Mouse (Mus musculus): ENCODE measurements around the gene Tm4sf20. TPM values are rescaled to one million over a fixed set of nuclear protein-coding genes. Genes with fewer than 3 reads are reported as not detected.
A peak's percentile ranks its signal among the peaks of the same experiment; 100 is the strongest.

Tm4sf20 gene
- total and polyA plus RNA-seq, 3 experiments, result not detected

- dilution Hi-C loops (cut with MboI; ENCODE audit: extremely low pct_ligation_motif_present, extremely low pct_unique_long_range_greater_than_20kb, low sequenced_read_pairs) (no loop called here), in situ Hi-C loops (cut with MboI; ENCODE audit: low pct_ligation_motif_present, low pct_unique_long_range_greater_than_20kb, low sequenced_read_pairs) (loop anchor here (25.0 kb wide), 1 partner anchor 394 kb away; no protein-coding TSS in a partner anchor)
- Histone ChIP-seq H3K4me1 (ENCODE audit: control insufficient read depth in 1 of 2, insufficient read depth in 2 of 2) (peaks cover 0 to 9% of the 10 kb centered on the region in 2 experiments; a peak in 2 of 4 replicates), H3K9me3 (replicated peaks; ENCODE audit: low read length) (no peaks in the 10 kb centered on the region), H3K4me2 (ENCODE audit: insufficient read depth, low read depth, poor library complexity, severe bottlenecking) (no peak overlapping the region), H3K36me3 (replicated peaks in 1 of 2; ENCODE audit: control insufficient read depth in 1 of 2, insufficient read depth in 1 of 2, low read length in 1 of 2) (no peaks in the 10 kb centered on the region), H3K27me3 (replicated peaks) (no peaks in the 10 kb centered on the region), H3K27ac (ENCODE audit: insufficient read depth, low read depth) (no peak overlapping the region), H3K79me2 (replicated peaks; ENCODE audit: control insufficient read depth, extremely low read depth, insufficient read depth, poor library complexity, severe bottlenecking) (no peaks in the 10 kb centered on the region), H3K9ac (ENCODE audit: insufficient read depth, low read depth) (no peak overlapping the region), H3K4me3 (replicated peaks in 1 of 3; ENCODE audit: low read depth in 2 of 3, low read length in 2 of 3, poor library complexity in 1 of 3) (no peak overlapping the region)
- no peak for DNase-seq (ENCODE audit: extremely low read depth)
- TF ChIP-seq RCOR1 (conservative IDR thresholded peaks at IDR 0.05; ENCODE audit: low read depth, low read length) (no peak), POLR2A (IDR thresholded peaks at IDR 0.05; ENCODE audit: low read depth, low read length) (no peak), UBTF (IDR thresholded peaks at IDR 0.05; ENCODE audit: low read depth, low read length) (no peak), E2F4 (IDR thresholded peaks at IDR 0.05; ENCODE audit: insufficient replicate concordance, low read depth, low read length) (no peak), MAX (IDR thresholded peaks at IDR 0.05; ENCODE audit: low read length) (no peak), MXI1 (IDR thresholded peaks at IDR 0.05; ENCODE audit: low read depth, low read length) (no peak), JUND (conservative IDR thresholded peaks at IDR 0.05; ENCODE audit: low read depth, low read length) (no peak), CTCF (conservative IDR thresholded peaks at IDR 0.05 in 1 of 2, IDR thresholded peaks at IDR 0.05 in 1 of 2; ENCODE audit: low read depth in 2 of 2, low read length in 2 of 2) (no peak), ZNF384 (IDR thresholded peaks at IDR 0.05; ENCODE audit: low read depth, low read length) (no peak), MAFK (IDR thresholded peaks at IDR 0.05; ENCODE audit: insufficient replicate concordance, low read length) (no peak), PAX5 (IDR thresholded peaks at IDR 0.05; ENCODE audit: low read length) (no peak)
Observed at GRCm38 (mm10) chr1:82793110-82793509, 24.8 kb upstream of the Tm4sf20 start.

- in situ Hi-C loops (cut with MboI; ENCODE audit: low pct_ligation_motif_present, low pct_unique_long_range_greater_than_20kb, low sequenced_read_pairs) (loop anchor here (25.0 kb wide), 1 partner anchor 395 kb away; no protein-coding TSS in a partner anchor), dilution Hi-C loops (cut with MboI; ENCODE audit: extremely low pct_ligation_motif_present, extremely low pct_unique_long_range_greater_than_20kb, low sequenced_read_pairs) (no loop called here)
- Histone ChIP-seq H3K4me3 (replicated peaks in 1 of 3; ENCODE audit: low read depth in 2 of 3, low read length in 2 of 3, poor library complexity in 1 of 3) (no peak overlapping the region), H3K79me2 (replicated peaks; ENCODE audit: control insufficient read depth, extremely low read depth, insufficient read depth, poor library complexity, severe bottlenecking) (no peaks in the 10 kb centered on the region), H3K36me3 (replicated peaks in 1 of 2; ENCODE audit: control insufficient read depth in 1 of 2, insufficient read depth in 1 of 2, low read length in 1 of 2) (no peaks in the 10 kb centered on the region), H3K9ac (ENCODE audit: insufficient read depth, low read depth) (no peak overlapping the region), H3K4me2 (ENCODE audit: insufficient read depth, low read depth, poor library complexity, severe bottlenecking) (no peak overlapping the region), H3K27ac (ENCODE audit: insufficient read depth, low read depth) (no peak overlapping the region), H3K4me1 (ENCODE audit: control insufficient read depth in 1 of 2, insufficient read depth in 2 of 2) (peaks cover 0 to 9% of the 10 kb centered on the region in 2 experiments; a peak in 2 of 4 replicates), H3K9me3 (replicated peaks; ENCODE audit: low read length) (no peaks in the 10 kb centered on the region), H3K27me3 (replicated peaks) (no peaks in the 10 kb centered on the region)
- DNase-seq (ENCODE audit: extremely low read depth), result no peak
- no peak for TF ChIP-seq MXI1 (IDR thresholded peaks at IDR 0.05; ENCODE audit: low read depth, low read length)
- peak; percentile 41; the same call in 1 of the 2 replicates for TF ChIP-seq MAFK (IDR thresholded peaks at IDR 0.05; ENCODE audit: insufficient replicate concordance, low read length)
Observed at GRCm38 (mm10) chr1:82792238-82792637, 24.0 kb upstream of the Tm4sf20 start.

GRCm38 (mm10) chr1:82791105-82791504, 22.8 kb upstream of the Tm4sf20 start:
- Histone ChIP-seq H3K36me3 (replicated peaks in 1 of 2; ENCODE audit: control insufficient read depth in 1 of 2, insufficient read depth in 1 of 2, low read length in 1 of 2) (no peaks in the 10 kb centered on the region), H3K4me2 (ENCODE audit: insufficient read depth, low read depth, poor library complexity, severe bottlenecking) (no peak overlapping the region), H3K9me3 (replicated peaks; ENCODE audit: low read length) (no peaks in the 10 kb centered on the region), H3K27me3 (replicated peaks) (no peaks in the 10 kb centered on the region), H3K27ac (ENCODE audit: insufficient read depth, low read depth) (no peak overlapping the region), H3K79me2 (replicated peaks; ENCODE audit: control insufficient read depth, extremely low read depth, insufficient read depth, poor library complexity, severe bottlenecking) (no peaks in the 10 kb centered on the region), H3K9ac (ENCODE audit: insufficient read depth, low read depth) (no peak overlapping the region), H3K4me3 (replicated peaks in 1 of 3; ENCODE audit: low read depth in 2 of 3, low read length in 2 of 3, poor library complexity in 1 of 3) (no peak overlapping the region), H3K4me1 (ENCODE audit: control insufficient read depth in 1 of 2, insufficient read depth in 2 of 2) (peaks cover 0 to 9% of the 10 kb centered on the region in 2 experiments; a peak in 2 of 4 replicates)
- no peak for TF ChIP-seq PAX5 (IDR thresholded peaks at IDR 0.05; ENCODE audit: low read length)
- no peak for TF ChIP-seq RAD21 (IDR thresholded peaks at IDR 0.05; ENCODE audit: low read depth, low read length)
- no peak for TF ChIP-seq HCFC1 (IDR thresholded peaks at IDR 0.05; ENCODE audit: low read depth, low read length)
- TF ChIP-seq IRF4 (IDR thresholded peaks at IDR 0.05; ENCODE audit: low read depth, low read length), result no peak
- no peak for TF ChIP-seq JUN (IDR thresholded peaks at IDR 0.05; ENCODE audit: insufficient read depth, low read depth, low read length)
- TF ChIP-seq SMC3 (IDR thresholded peaks at IDR 0.05; ENCODE audit: low read depth, low read length), result no peak
- no peak for TF ChIP-seq MAZ (IDR thresholded peaks at IDR 0.05; ENCODE audit: low read depth, low read length)
- TF ChIP-seq MAX (IDR thresholded peaks at IDR 0.05; ENCODE audit: low read length), result no peak
- no peak for TF ChIP-seq UBTF (IDR thresholded peaks at IDR 0.05; ENCODE audit: low read depth, low read length)
- TF ChIP-seq TCF12 (IDR thresholded peaks at IDR 0.05; ENCODE audit: low read depth, low read length), result no peak
- TF ChIP-seq CHD1 (IDR thresholded peaks at IDR 0.05; ENCODE audit: low read depth, low read length), result no peak
- no peak for TF ChIP-seq GABPA (IDR thresholded peaks at IDR 0.05; ENCODE audit: insufficient replicate concordance, low read depth, low read length)
- no peak for TF ChIP-seq SIN3A (IDR thresholded peaks at IDR 0.05; ENCODE audit: low read length)
- TF ChIP-seq NELFE (IDR thresholded peaks at IDR 0.05; ENCODE audit: low read depth, low read length), result no peak
- in situ Hi-C loops (cut with MboI; ENCODE audit: low pct_ligation_motif_present, low pct_unique_long_range_greater_than_20kb, low sequenced_read_pairs) (loop anchor here (25.0 kb wide), 1 partner anchor 396 kb away; no protein-coding TSS in a partner anchor), dilution Hi-C loops (cut with MboI; ENCODE audit: extremely low pct_ligation_motif_present, extremely low pct_unique_long_range_greater_than_20kb, low sequenced_read_pairs) (no loop called here)
- DNase-seq (ENCODE audit: extremely low read depth), result no peak
